In the genomic region with DNA sequence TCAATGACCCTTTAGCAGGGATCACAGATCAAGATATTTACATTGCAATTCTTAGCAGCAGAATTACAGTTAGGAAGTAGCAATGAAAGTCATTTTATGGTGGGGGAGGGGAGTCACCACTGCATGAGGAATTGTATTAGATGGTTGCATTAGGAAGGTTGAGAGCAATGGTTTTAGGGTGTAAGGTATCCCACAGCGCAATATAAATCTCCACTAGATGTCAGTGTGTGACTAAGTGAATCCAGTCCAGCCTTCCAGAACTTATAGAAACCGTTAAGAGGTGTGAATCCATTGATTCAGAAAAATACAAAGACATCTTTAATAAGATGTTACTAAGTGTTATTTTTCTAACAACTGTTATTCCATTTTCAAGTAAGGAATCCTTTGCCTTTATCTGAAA, we compare ENCODE assay signal across 9 mouse cellular contexts.
DNase-seq lines count a peak whose midpoint lies in the region; ATAC-seq and TF ChIP-seq lines count a peak whose summit lies in the region.
"Had no signal": no experiment of that assay in that cellular context is flagged by ENCODE, and none has a peak within 500 bp of the region (broad histone marks: within the 10 kb centered on the region; RNA-seq: fewer than 3 reads in every experiment).

No protein-coding gene starts in this region.

- H3K4me2 ChIP-seq in CH12.LX (ENCODE audit: insufficient read depth, low read depth, poor library complexity, severe bottlenecking), result no peak overlapping the region
- H3K4me2 ChIP-seq: stomach, embryonic 15.5 days had no signal

- peak; percentile 74 for TF ChIP-seq CTCF in layer of hippocampus, adult 2 months (conservative IDR thresholded peaks at IDR 0.05)
- peak in 1 of 2 experiments; percentile 73; a peak in 3 of 4 replicates for TF ChIP-seq CTCF in CH12.LX (conservative IDR thresholded peaks at IDR 0.05 in 1 of 2, IDR thresholded peaks at IDR 0.05 in 1 of 2; ENCODE audit: low read depth in 2 of 2, low read length in 2 of 2)

- H3K9me3 ChIP-seq in CH12.LX (replicated peaks; ENCODE audit: low read length), result no peaks in the 10 kb centered on the region
- H3K9me3 ChIP-seq: stomach, embryonic 15.5 days had no signal

- peaks cover 0 to 4% of the 10 kb centered on the region in 2 experiments for H3K36me3 ChIP-seq in CH12.LX (replicated peaks in 1 of 2; ENCODE audit: control insufficient read depth in 1 of 2, insufficient read depth in 1 of 2, low read length in 1 of 2)
- H3K36me3 ChIP-seq: stomach, embryonic 15.5 days had no signal

- H3K79me2 ChIP-seq in CH12.LX (replicated peaks; ENCODE audit: control insufficient read depth, extremely low read depth, insufficient read depth, poor library complexity, severe bottlenecking), result no peaks in the 10 kb centered on the region

- no peak for DNase-seq in layer of hippocampus, adult 2 months (ENCODE audit: low spot score in 2 of 2)
- DNase-seq in layer of hippocampus, postnatal 10 days (ENCODE audit: low spot score in 2 of 2), result no peak
- DNase-seq in CH12.LX (ENCODE audit: extremely low read depth) (peak; percentile 52), WW6 (ENCODE audit: low read depth, low spot score) (peak; percentile 3)
- DNase-seq in layer of hippocampus, postnatal 36 days, result no peak

- in situ Hi-C loops in CH12.LX (cut with MboI; ENCODE audit: low pct_ligation_motif_present, low pct_unique_long_range_greater_than_20kb, low sequenced_read_pairs), result loop anchor here (25.0 kb wide), 1 partner anchor 831 kb away; no protein-coding TSS in a partner anchor

- TF ChIP-seq RAD21 in CH12.LX (IDR thresholded peaks at IDR 0.05; ENCODE audit: low read depth, low read length), result peak; percentile 86

- ATAC-seq in megakaryocyte, adult 5-6 weeks (ENCODE audit: poor library complexity, severe bottlenecking), result peak; percentile 77
- ATAC-seq in activated CD4-positive, CD25-positive, alpha-beta regulatory T cell, adult 4 months, result no peak

- TF ChIP-seq POLR2A in CH12.LX (IDR thresholded peaks at IDR 0.05; ENCODE audit: low read depth, low read length), result no peak

- TF ChIP-seq EP300 in CH12.LX (IDR thresholded peaks at IDR 0.05; ENCODE audit: low read length), result no peak

- H3K4me3 ChIP-seq in layer of hippocampus, adult 2 months, result no peak overlapping the region
- no peak overlapping the region for H3K4me3 ChIP-seq in CH12.LX (replicated peaks in 1 of 3; ENCODE audit: low read depth in 2 of 3, low read length in 2 of 3, poor library complexity in 1 of 3)
- H3K4me3 ChIP-seq: myocyte; stomach, embryonic 15.5 days had no signal

- dilution Hi-C loops in CH12.LX (cut with MboI; ENCODE audit: extremely low pct_ligation_motif_present, extremely low pct_unique_long_range_greater_than_20kb, low sequenced_read_pairs), result no loop called here

- H3K27me3 ChIP-seq in CH12.LX (replicated peaks), result no peaks in the 10 kb centered on the region
- H3K27me3 ChIP-seq: stomach, embryonic 15.5 days had no signal

- H3K27ac ChIP-seq in layer of hippocampus, adult 2 months, result no peak overlapping the region
- no peak overlapping the region for H3K27ac ChIP-seq in CH12.LX (ENCODE audit: insufficient read depth, low read depth)
- H3K27ac ChIP-seq: stomach, embryonic 15.5 days had no signal

- no peak overlapping the region for H3K9ac ChIP-seq in CH12.LX (ENCODE audit: insufficient read depth, low read depth)
- H3K9ac ChIP-seq: stomach, embryonic 15.5 days had no signal

- H3K4me1 ChIP-seq in CH12.LX (ENCODE audit: control insufficient read depth in 1 of 2, insufficient read depth in 2 of 2), result peaks cover 0 to 5% of the 10 kb centered on the region in 2 experiments; a peak in 1 of 4 replicates
- H3K4me1 ChIP-seq: stomach, embryonic 15.5 days had no signal

TF ChIP-seq in CH12.LX, 34 proteins besides CTCF, POLR2A, EP300 and RAD21:
- TF ChIP-seq ZC3H11A (IDR thresholded peaks at IDR 0.05; ENCODE audit: low read depth, low read length) (0 out of 2 replicates have a peak, but pooled peaks have one; percentile 10), ZKSCAN1 (IDR thresholded peaks at IDR 0.05; ENCODE audit: borderline replicate concordance, low read depth, low read length) (no peak), ZMIZ1 (IDR thresholded peaks at IDR 0.05; ENCODE audit: low read depth, low read length) (no peak), SMC3 (IDR thresholded peaks at IDR 0.05; ENCODE audit: low read depth, low read length) (peak; percentile 73), NRF1 (IDR thresholded peaks at IDR 0.05; ENCODE audit: low read depth, low read length) (no peak), MYC (IDR thresholded peaks at IDR 0.05; ENCODE audit: low read depth, low read length) (no peak), JUND (conservative IDR thresholded peaks at IDR 0.05; ENCODE audit: low read depth, low read length) (0 out of 2 replicates have a peak, but pooled peaks have one; percentile 14), MAFK (IDR thresholded peaks at IDR 0.05; ENCODE audit: insufficient replicate concordance, low read length) (no peak), NELFE (IDR thresholded peaks at IDR 0.05; ENCODE audit: low read depth, low read length) (no peak), TBP (conservative IDR thresholded peaks at IDR 0.05; ENCODE audit: low read depth, low read length) (no peak)

Comparison
In these comparisons a context has a peak if more than half of its experiments do, and no peak if none do; other contexts are left out.
1. DNase-seq: peak in CH12.LX (single experiment) and WW6 (single experiment); none in layer of hippocampus, adult 2 months (0 of 2), layer of hippocampus, postnatal 10 days (0 of 2) and layer of hippocampus, postnatal 36 days (0 of 2).